Mouse (Mus musculus) neural tube, embryonic 11.5 days (tissue): ENCODE results near the gene Krtap7-1. TPM values are rescaled to one million over a fixed set of nuclear protein-coding genes. Genes with fewer than 3 reads are reported as not detected.

Source experiments
- ATAC-seq: fragments of 200-750 bp; cut with Nextera tagmentation; 2 replicates; pipeline ENCODE4 v1.8.0; 2017; ENCODE audit warnings: moderate number of reproducible peaks, mild to moderate bottlenecking, moderate TSS enrichment, moderate library complexity; ENCODE audit not compliant: insufficient read depth, low FRiP score, low TSS enrichment
- DNase-seq: peaks from one replicate; pipeline ENCODE4 v3.0.0-alpha.2; 2015; ENCODE audit warnings: low spot score
- H3K27ac ChIP-seq: fragments of 300-500 bp; sonication (generic); 2 replicates; pipeline ENCODE4 v1.5.1; 2014; ENCODE audit warnings: low read depth, mild to moderate bottlenecking, low read length
- H3K27me3 ChIP-seq: fragments of 300-500 bp; sonication (generic); 2 replicates; pipeline ENCODE4 v1.6.1; 2014; ENCODE audit warnings: mild to moderate bottlenecking, low read length, mixed read lengths; ENCODE audit not compliant: control insufficient read depth, insufficient read depth
- H3K36me3 ChIP-seq: fragments of 300-500 bp; sonication (generic); 2 replicates; pipeline ENCODE4 v1.6.1; 2014; ENCODE audit warnings: mild to moderate bottlenecking, low read length, moderate library complexity, mixed read lengths; ENCODE audit not compliant: control insufficient read depth, insufficient read depth
- H3K4me1 ChIP-seq: fragments of 300-500 bp; sonication (generic); 2 replicates; pipeline ENCODE4 v1.6.1; 2014; ENCODE audit warnings: low read length, mixed read lengths; ENCODE audit not compliant: control insufficient read depth, insufficient read depth
- H3K4me2 ChIP-seq: fragments of 300-500 bp; sonication (generic); 2 replicates; pipeline ENCODE4 v1.6.1; 2014; ENCODE audit warnings: low read depth, mild to moderate bottlenecking, moderate library complexity
- H3K4me3 ChIP-seq: fragments of 300-500 bp; sonication (generic); 2 replicates; pipeline ENCODE4 v1.5.1; 2014; ENCODE audit warnings: low read depth, low read length
- H3K9ac ChIP-seq: fragments of 300-500 bp; sonication (generic); 2 replicates; pipeline ENCODE4 v1.6.1; 2014; ENCODE audit warnings: mild to moderate bottlenecking, low read length
- H3K9me3 ChIP-seq: fragments of 300-500 bp; sonication (generic); 2 replicates; pipeline ENCODE4 v1.6.1; 2016; ENCODE audit warnings: low read length; ENCODE audit not compliant: control insufficient read depth
- WGBS: fragments of 180-500 bp; shearing (Covaris S2); extraction: QIAGEN DNeasy Blood & Tissue Kit; methylation state at CpG from one replicate; pipeline ENCODE4 v1.1.7; 2014; 5-methylcytosine and 5-hydroxymethylcytosine counted together
- polyA plus RNA-seq: library from polyadenylated mRNA; unstranded; fragments of >200 nt; fragmentation: Nextera tagmentation; extraction: Ambion mirVana; gene quantifications from 2 replicates; pipeline ENCODE4 v1.2.1, GENCODE M21; 2014

The Krtap7-1 gene
- polyA plus RNA-seq, 1 experiment from 2014 or later, result not detected

DNA sequence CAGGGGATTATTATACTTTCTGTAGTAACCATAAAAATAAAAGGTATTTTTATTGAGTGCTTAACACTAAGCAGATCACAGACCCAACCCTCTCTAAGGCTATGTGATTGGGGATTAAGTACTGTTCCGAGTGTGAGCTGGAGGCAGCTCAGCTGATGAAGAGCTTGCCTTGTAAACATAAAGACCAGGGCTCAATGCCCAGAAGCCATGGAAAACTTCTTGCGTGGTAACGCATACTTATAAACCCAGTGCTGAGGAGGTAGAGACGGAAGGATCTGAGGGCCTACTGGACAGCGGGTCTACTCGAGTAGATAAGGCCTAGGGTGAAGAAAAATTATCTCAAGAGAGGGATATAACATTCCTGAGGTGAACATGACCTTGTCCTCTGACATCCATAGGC is 12.0 kb upstream of the Krtap7-1 start:
- DNase-seq, result no peak
- 93% methylated on average over 6 of the region's 6 CpGs for WGBS
- H3K27ac ChIP-seq, result no peak overlapping the region

DNA sequence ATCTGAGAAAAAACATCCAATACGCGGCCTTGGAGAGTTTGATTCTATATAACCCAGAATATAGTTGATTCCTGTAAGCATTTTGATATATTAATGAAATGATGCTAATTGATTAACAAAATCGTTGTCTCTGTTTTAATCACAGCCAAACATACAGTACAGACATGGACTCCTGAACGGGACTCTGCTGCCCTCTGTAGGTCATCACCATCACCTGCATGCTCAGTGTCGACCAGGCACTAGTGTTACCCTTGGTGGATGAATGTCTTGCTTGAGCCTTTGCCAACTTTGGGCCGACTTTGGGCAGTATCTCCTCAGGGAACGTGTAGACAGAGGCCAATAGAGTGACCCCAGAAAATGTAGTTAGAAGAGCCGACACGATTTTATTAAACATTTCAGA is 9.5 kb upstream of the Krtap7-1 start:
- 70% methylated on average over 9 of the region's 9 CpGs for WGBS
- Histone ChIP-seq H3K9ac (no peak overlapping the region), H3K4me3 (no peak overlapping the region), H3K9me3 (no peaks in the 10 kb centered on the region), H3K36me3 (no peaks in the 10 kb centered on the region), H3K4me2 (no peak overlapping the region), H3K27me3 (no peaks in the 10 kb centered on the region), H3K27ac (no peak overlapping the region), H3K4me1 (no peaks in the 10 kb centered on the region)
- ATAC-seq, result peak; percentile 67
- peak; percentile 20 for DNase-seq

More for the DNA sequence above, 12.0 kb upstream of the Krtap7-1 start:
- Histone ChIP-seq H3K36me3 (no peaks in the 10 kb centered on the region), H3K9me3 (no peaks in the 10 kb centered on the region), H3K27me3 (no peaks in the 10 kb centered on the region), H3K9ac (no peak overlapping the region), H3K4me2 (no peak overlapping the region), H3K4me1 (no peaks in the 10 kb centered on the region), H3K4me3 (no peak overlapping the region)
- ATAC-seq, result no peak

DNA sequence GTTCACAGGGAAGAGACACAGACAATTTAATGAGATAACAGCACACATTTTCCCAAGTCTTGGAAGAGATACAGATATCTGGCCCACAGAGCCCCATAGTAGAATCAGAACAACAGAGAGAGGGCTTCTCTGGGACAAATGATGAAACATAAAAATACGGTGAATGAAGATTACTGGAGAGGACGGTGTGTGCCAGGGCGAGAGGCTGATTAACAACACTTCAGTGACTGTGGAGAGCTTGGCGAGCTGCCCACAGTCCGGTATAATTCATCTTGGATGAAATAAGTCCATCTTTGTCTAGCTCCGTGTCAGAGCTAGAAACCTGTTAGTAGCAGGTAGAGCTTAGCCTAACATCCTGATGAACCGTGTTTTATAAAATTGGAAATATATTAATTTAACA is 5.3 kb upstream of the Krtap7-1 start:
- Histone ChIP-seq H3K4me2 (no peak overlapping the region), H3K9ac (no peak overlapping the region), H3K36me3 (no peaks in the 10 kb centered on the region), H3K27me3 (no peaks in the 10 kb centered on the region), H3K9me3 (no peaks in the 10 kb centered on the region), H3K27ac (no peak overlapping the region), H3K4me1 (no peaks in the 10 kb centered on the region), H3K4me3 (no peak overlapping the region)
- no peak for ATAC-seq
- WGBS, result 89% methylated on average over 7 of the region's 7 CpGs
- no peak for DNase-seq

DNA sequence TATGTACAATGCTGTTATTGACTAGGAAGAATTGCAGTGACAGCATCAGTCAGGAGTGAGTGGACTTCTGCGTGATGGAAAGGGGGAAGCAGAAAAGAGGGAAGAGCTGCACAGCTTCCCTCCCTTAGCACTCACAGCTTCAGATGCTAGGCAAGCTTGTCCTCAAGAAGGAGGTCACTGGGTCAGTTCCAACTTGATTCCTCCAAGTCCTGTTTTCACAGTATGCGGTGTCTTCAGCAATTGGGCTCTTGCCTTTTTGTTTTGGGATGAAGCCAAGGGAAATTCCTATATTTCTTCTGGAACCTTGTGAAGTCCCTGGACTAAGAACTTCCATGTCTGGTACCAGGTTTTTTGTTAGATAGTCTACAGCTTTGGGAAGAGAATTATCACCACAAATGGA is 4.6 kb downstream of the Krtap7-1 start:
- H3K27me3 ChIP-seq, result no peaks in the 10 kb centered on the region
- no peaks in the 10 kb centered on the region for H3K9me3 ChIP-seq
- H3K36me3 ChIP-seq, result no peaks in the 10 kb centered on the region
- no peak overlapping the region for H3K4me2 ChIP-seq
- DNase-seq (no peak), ATAC-seq (no peak)
- H3K4me3 ChIP-seq, result no peak overlapping the region
- H3K9ac ChIP-seq, result no peak overlapping the region
- no peaks in the 10 kb centered on the region for H3K4me1 ChIP-seq
- no peak overlapping the region for H3K27ac ChIP-seq
- 76% methylated on average over 2 of the region's 2 CpGs for WGBS

DNA sequence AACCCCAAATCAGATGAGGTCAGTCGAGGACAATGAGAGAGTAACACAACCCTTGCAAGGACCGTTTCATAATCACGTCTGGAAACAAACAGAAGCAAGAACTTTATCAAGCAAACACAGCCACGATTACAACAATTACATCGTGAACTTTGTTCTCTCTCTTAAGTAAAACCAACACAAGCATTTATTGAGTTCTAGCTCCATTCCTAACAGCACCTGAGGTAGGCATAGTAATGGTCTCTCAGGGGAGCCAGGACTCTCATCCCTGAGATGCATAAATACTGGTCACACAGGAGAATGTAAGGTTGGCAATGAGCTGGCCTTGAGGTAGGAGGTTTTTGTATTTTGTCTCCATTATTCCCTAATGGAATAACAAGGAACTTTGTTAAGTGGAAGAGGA is 6.3 kb downstream of the Krtap7-1 start:
- no peak overlapping the region for H3K27ac ChIP-seq
- DNase-seq (no peak), ATAC-seq (no peak)
- no peaks in the 10 kb centered on the region for H3K36me3 ChIP-seq
- no peaks in the 10 kb centered on the region for H3K27me3 ChIP-seq
- H3K9ac ChIP-seq, result no peak overlapping the region
- no peak overlapping the region for H3K4me3 ChIP-seq
- no peaks in the 10 kb centered on the region for H3K4me1 ChIP-seq
- no peaks in the 10 kb centered on the region for H3K9me3 ChIP-seq
- WGBS, result 93% methylated on average over 5 of the region's 5 CpGs
- no peak overlapping the region for H3K4me2 ChIP-seq

DNA sequence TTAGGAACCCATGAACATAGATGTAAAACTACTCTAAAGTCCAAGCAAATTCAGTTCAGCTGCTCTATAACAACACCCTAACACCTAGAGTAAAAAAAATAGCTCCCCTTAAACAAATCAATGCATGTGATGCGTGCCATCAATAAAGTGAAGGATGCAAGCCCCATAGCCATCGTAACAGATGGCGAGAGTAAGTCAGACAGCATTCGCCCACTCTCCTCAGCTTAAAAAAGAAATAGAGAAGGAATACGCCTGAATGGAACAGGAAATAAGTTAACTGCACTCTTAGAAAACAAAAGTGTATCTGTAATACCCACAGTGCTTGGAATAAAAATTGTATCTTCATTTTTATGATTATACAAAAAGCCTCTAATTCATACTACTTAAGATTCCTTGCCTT is 11.1 kb downstream of the Krtap7-1 start:
- no peak overlapping the region for H3K4me2 ChIP-seq
- ATAC-seq (no peak), DNase-seq (no peak)
- H3K9me3 ChIP-seq, result no peaks in the 10 kb centered on the region
- H3K27me3 ChIP-seq, result no peaks in the 10 kb centered on the region
- H3K4me1 ChIP-seq, result no peaks in the 10 kb centered on the region
- H3K27ac ChIP-seq, result no peak overlapping the region
- H3K9ac ChIP-seq, result no peak overlapping the region
- no peak overlapping the region for H3K4me3 ChIP-seq
- 89% methylated on average over 5 of the region's 5 CpGs for WGBS
- H3K36me3 ChIP-seq, result no peaks in the 10 kb centered on the region

DNA sequence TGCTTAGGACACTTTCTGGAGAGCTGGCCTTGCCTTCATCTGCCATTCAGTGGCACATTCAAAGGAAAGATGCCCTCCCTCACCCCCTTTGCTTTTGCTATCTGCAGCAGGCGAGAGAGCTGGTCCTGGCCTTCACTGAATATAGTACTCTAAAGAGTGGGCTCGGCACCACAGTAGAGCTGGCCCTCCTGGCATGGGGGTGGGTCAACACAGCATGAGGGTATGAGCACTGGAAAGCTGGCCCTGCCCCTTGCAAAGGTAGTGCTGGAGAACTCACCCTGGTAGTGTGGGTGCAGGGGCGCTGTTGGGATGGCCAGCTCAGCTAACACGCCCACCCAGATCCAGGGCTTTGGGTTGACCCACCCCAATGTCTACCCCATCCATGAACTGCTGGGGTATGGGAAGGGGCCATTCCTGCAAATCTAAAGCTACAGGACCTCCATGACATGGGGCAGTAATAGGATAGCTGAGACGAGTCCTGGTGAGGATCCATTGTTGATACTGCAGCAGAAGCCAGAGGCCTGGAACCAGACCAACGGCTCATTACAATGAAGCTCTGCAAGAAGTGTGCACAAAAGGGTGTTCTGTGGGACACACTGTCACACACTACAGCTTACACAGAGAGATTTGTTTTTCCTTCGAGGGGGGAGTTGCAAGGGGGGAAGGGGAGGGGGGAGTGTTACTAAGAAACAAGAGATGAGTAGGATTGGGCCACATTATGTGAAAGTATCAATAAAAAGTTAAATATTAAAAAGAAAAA is 12.5 kb downstream of the Krtap7-1 start:
- Histone ChIP-seq H3K4me3 (no peak overlapping the region), H3K27me3 (no peaks in the 10 kb centered on the region), H3K36me3 (no peaks in the 10 kb centered on the region), H3K9ac (no peak overlapping the region), H3K27ac (no peak overlapping the region), H3K4me2 (no peak overlapping the region), H3K4me1 (no peaks in the 10 kb centered on the region), H3K9me3 (no peaks in the 10 kb centered on the region)
- no peak for DNase-seq
- 88% methylated on average over 7 of the region's 7 CpGs for WGBS
- no peak for ATAC-seq

DNA sequence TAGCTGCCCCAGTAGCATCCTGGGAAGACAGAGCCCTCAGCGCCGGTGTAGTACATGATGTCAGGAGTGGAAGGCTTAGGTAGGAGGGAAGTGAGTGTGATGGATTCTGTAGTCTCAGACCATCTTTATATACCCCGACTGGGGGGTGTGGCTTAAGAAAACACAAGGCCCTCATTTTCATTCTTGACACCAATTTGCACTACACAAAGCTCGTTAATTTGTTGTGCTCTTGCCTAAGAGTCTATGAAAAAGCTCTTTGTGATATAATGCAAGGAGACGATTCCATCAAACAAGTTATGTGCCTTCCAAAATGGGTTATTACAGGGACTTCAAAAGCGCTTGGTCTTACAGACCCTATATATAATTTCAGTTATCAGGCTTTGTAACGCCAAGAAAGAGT is 20.3 kb downstream of the Krtap7-1 start, which contains the start of gene Krtap8-1:
Gene Krtap8-1 (minus strand): TSS at position 101 of the 400 bp plus-strand sequence.
- Histone ChIP-seq H3K36me3 (no peaks in the 10 kb centered on the region), H3K4me2 (no peak within 1 kb of the TSS), H3K9me3 (no peaks in the 10 kb centered on the region), H3K4me3 (no peak within 1 kb of the TSS), H3K27me3 (no peaks in the 10 kb centered on the region), H3K4me1 (no peaks in the 10 kb centered on the region), H3K27ac (no peak within 1 kb of the TSS), H3K9ac (no peak within 1 kb of the TSS)
- no peak for DNase-seq
- no peak for ATAC-seq
- WGBS, result 91% methylated on average over 7 of the region's 7 CpGs

DNA sequence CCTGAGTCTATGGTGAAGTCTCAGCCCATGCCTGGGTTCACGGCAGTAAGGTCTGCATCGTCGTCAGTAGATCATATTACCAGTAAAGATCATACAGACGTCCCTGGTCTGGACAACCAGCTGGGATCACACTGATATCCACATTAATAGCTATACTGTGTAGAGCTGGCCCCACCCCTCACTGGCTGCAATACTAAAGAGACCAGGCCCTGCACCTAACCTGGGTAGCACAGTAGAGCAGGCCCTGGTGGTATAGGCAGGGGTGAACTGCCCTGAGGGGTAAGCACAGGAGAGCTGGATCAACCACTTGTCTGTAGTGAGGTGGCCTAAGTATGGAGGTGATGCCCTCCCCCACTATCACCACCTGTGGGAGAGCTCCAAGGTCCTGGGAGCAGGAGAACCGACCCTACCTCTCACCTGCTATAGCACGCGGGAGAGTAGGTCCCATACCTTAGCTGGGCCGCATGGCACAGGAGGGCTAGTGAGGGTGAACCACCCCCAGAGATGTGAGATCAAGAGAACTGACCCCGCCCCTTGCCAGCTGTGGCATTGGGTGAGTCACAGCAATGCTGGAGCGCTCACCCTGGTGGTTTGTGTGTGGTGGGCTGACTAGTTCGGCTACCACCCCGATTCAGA is 30.3 kb downstream of the Krtap7-1 start:
- H3K4me2 ChIP-seq, result no peak overlapping the region
- H3K9ac ChIP-seq, result no peak overlapping the region
- H3K36me3 ChIP-seq, result no peaks in the 10 kb centered on the region
- no peak for DNase-seq
- no peaks in the 10 kb centered on the region for H3K9me3 ChIP-seq
- no peak for ATAC-seq
- H3K27me3 ChIP-seq, result no peaks in the 10 kb centered on the region
- H3K4me3 ChIP-seq, result no peak overlapping the region
- H3K4me1 ChIP-seq, result no peaks in the 10 kb centered on the region
- 82% methylated on average over 12 of the region's 12 CpGs for WGBS
- no peak overlapping the region for H3K27ac ChIP-seq
